Mouse (Mus musculus): ENCODE results near the gene Slc22a18. TPM values are rescaled to one million over a fixed set of nuclear protein-coding genes. Genes with fewer than 3 reads are reported as not detected.

Gene Slc22a18
- total RNA-seq, 2 experiments from 2014 or later: 0.28 to 0.65 TPM

GRCm38 (mm10) chr7:143463865-143464415, 9.6 kb upstream of the Slc22a18 start:
- DNase-seq: peak; percentile 70 to 73

GRCm38 (mm10) chr7:143464811-143465560, 8.6 kb upstream of the Slc22a18 start:
- peak in 1 of 2 experiments; percentile 17 for DNase-seq

- peak; percentile 79 to 80 for DNase-seq
Observed at GRCm38 (mm10) chr7:143466099-143466677, 7.3 kb upstream of the Slc22a18 start.

GRCm38 (mm10) chr7:143467714-143468113, 5.8 kb upstream of the Slc22a18 start:
- no peak for DNase-seq

- peak; percentile 60 to 64 for DNase-seq
Observed at GRCm38 (mm10) chr7:143469946-143470345, 3.6 kb upstream of the Slc22a18 start.

- no peak for DNase-seq
Observed at GRCm38 (mm10) chr7:143474811-143475210, 1.3 kb downstream of the Slc22a18 start.

GRCm38 (mm10) chr7:143475876-143476275, 2.3 kb downstream of the Slc22a18 start:
- no peak for DNase-seq

GRCm38 (mm10) chr7:143476702-143477335, 3.3 kb downstream of the Slc22a18 start:
- no peak for DNase-seq

GRCm38 (mm10) chr7:143477800-143478199, 4.3 kb downstream of the Slc22a18 start:
- DNase-seq: no peak

GRCm38 (mm10) chr7:143480498-143480897, 7.0 kb downstream of the Slc22a18 start:
- DNase-seq: peak; percentile 33 to 38

GRCm38 (mm10) chr7:143481806-143482387, 8.4 kb downstream of the Slc22a18 start:
- no peak for DNase-seq

- no peak for DNase-seq
Observed at GRCm38 (mm10) chr7:143482541-143482940, 9.0 kb downstream of the Slc22a18 start.

- DNase-seq: no peak
Observed at GRCm38 (mm10) chr7:143489735-143490134, 16.2 kb downstream of the Slc22a18 start.

GRCm38 (mm10) chr7:143493616-143494126, 20.1 kb downstream of the Slc22a18 start:
- DNase-seq: no peak

GRCm38 (mm10) chr7:143495104-143495961, 21.8 kb downstream of the Slc22a18 start:
- DNase-seq: no peak

- DNase-seq: no peak
Observed at GRCm38 (mm10) chr7:143498584-143498983, 25.0 kb downstream of the Slc22a18 start.

GRCm38 (mm10) chr7:143500912-143501311, 27.4 kb downstream of the Slc22a18 start:
- no peak for DNase-seq

- peak; percentile 16 to 26 for DNase-seq
Observed at GRCm38 (mm10) chr7:143501643-143502417, 28.3 kb downstream of the Slc22a18 start.

- DNase-seq: no peak
Observed at GRCm38 (mm10) chr7:143502418-143503200, 29.1 kb downstream of the Slc22a18 start, which contains the start of gene Phlda2. Phlda2 (minus strand) TSS chr7:143503150.

GRCm38 (mm10) chr7:143503926-143504325, 30.4 kb downstream of the Slc22a18 start:
- no peak for DNase-seq
